Mouse (Mus musculus) testis, adult 2 months (tissue): ENCODE measurements around the gene B3gnt2. TPM values are rescaled to one million over a fixed set of nuclear protein-coding genes. Genes with fewer than 3 reads are reported as not detected.

Experiments
- H3K27ac ChIP-seq: fragments of 200-500 bp; 2 replicates; pipeline ENCODE4 v1.5.1; 2012; ENCODE audit warnings: low read depth, low read length; ENCODE audit not compliant: control insufficient read depth, insufficient read depth
- H3K27me3 ChIP-seq: fragments of 200-500 bp; 2 replicates; pipeline ENCODE4 v1.6.1; 2012; ENCODE audit warnings: mild to moderate bottlenecking, low read length, moderate library complexity; ENCODE audit not compliant: control insufficient read depth, insufficient read depth
- H3K36me3 ChIP-seq: fragments of 200-500 bp; 2 replicates; pipeline ENCODE4 v1.6.1; 2012; ENCODE audit warnings: mild to moderate bottlenecking, low read length; ENCODE audit not compliant: control insufficient read depth, insufficient read depth
- H3K4me1 ChIP-seq: fragments of 200-500 bp; 2 replicates; pipeline ENCODE4 v1.6.1; 2012; ENCODE audit warnings: low read length; ENCODE audit not compliant: control insufficient read depth, insufficient read depth
- H3K4me3 ChIP-seq: fragments of 200-500 bp; 2 replicates; pipeline ENCODE4 v1.5.1; 2012; ENCODE audit warnings: low read depth, mild to moderate bottlenecking, low read length, moderate library complexity, mixed read lengths; ENCODE audit not compliant: control insufficient read depth
- CTCF ChIP-seq: fragments of 200-500 bp; IDR thresholded peaks from 2 replicates; pipeline ENCODE4 v1.5.1; 2012; ENCODE audit warnings: low read depth, mild to moderate bottlenecking, inconsistent platforms, low read length, moderate library complexity; ENCODE audit not compliant: control insufficient read depth, insufficient read depth, insufficient replicate concordance
- POLR2A ChIP-seq: fragments of 200-500 bp; IDR thresholded peaks from 2 replicates; pipeline ENCODE4 v1.6.1; 2012; ENCODE audit warnings: low read depth, mild to moderate bottlenecking, inconsistent platforms, low read length, moderate library complexity; ENCODE audit not compliant: control insufficient read depth
- polyA plus RNA-seq: library from polyadenylated mRNA; depleted of rRNA; stranded (reverse); fragments of >200 nt; gene quantifications from 2 replicates; pipeline ENCODE4 v1.2.3, GENCODE M21; 2012

B3gnt2 gene
- polyA plus RNA-seq, 1 experiment: 1.2 TPM

- TF ChIP-seq CTCF: no peak
- no peak for TF ChIP-seq POLR2A
- no peaks in the 10 kb centered on the region for H3K27me3 ChIP-seq
- no peak overlapping the region for H3K27ac ChIP-seq
- H3K4me1 ChIP-seq: no peaks in the 10 kb centered on the region
- H3K4me3 ChIP-seq: no peak overlapping the region
- H3K36me3 ChIP-seq: no peaks in the 10 kb centered on the region
These were observed 19.8 kb upstream of the B3gnt2 start for GRCm38 (mm10) chr11:22880383-22881172.

DNA sequence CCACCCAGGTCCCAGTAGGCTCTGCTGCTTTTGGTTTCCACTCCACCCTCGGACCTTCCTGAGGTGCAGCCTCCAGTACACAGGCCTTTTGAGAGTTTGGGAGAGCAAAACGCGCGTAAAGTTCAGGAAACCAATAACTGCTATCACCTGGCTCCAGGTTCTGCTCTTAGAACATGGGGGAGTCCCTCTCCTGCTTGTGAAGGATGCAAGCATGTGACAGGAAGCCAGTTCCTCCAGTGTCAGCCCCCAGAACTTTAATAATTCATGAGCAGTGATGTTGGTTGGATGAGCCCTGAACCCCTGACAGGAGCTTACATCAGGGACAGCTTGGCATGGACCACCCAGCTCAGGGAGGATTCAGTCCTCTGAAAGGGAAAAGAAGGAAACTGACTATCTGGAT is 18.9 kb upstream of the B3gnt2 start:
- TF ChIP-seq CTCF: no peak
- no peak for TF ChIP-seq POLR2A
- Histone ChIP-seq H3K27me3 (no peaks in the 10 kb centered on the region), H3K4me1 (no peaks in the 10 kb centered on the region), H3K36me3 (no peaks in the 10 kb centered on the region), H3K27ac (no peak overlapping the region), H3K4me3 (no peak overlapping the region)

GRCm38 (mm10) chr11:22876680-22877330 is 16.0 kb upstream of the B3gnt2 start:
- no peak overlapping the region for H3K4me3 ChIP-seq
- no peaks in the 10 kb centered on the region for H3K36me3 ChIP-seq
- H3K4me1 ChIP-seq: peaks cover 4% of the 10 kb centered on the region
- H3K27ac ChIP-seq: peak overlapping the region; percentile 3; the same call in 1 of the 2 replicates
- TF ChIP-seq CTCF: no peak
- no peak for TF ChIP-seq POLR2A
- H3K27me3 ChIP-seq: no peaks in the 10 kb centered on the region

DNA sequence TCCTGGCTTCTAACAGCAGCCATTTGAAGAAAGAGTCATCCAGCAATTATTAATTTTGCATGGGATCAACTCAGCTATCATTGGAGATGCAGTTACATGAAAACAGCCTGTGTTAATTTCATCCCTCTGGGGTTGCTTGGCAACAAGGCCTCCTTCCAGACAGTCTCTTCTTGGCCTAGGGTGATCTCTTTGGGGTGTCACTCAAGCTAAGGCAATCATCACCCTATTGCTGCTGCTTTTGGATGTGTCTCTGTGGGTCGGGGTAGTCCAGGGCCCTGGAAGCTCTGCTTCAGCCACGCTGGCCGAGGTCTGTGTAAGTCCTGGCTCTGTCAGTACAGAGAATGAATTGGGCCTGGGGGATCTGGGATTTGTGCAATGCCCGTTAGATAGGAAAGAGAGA is 14.5 kb upstream of the B3gnt2 start:
- no peaks in the 10 kb centered on the region for H3K27me3 ChIP-seq
- TF ChIP-seq POLR2A (no peak), CTCF (no peak)
- H3K27ac ChIP-seq: no peak overlapping the region
- no peaks in the 10 kb centered on the region for H3K36me3 ChIP-seq
- H3K4me3 ChIP-seq: no peak overlapping the region
- H3K4me1 ChIP-seq: peaks cover 4% of the 10 kb centered on the region

DNA sequence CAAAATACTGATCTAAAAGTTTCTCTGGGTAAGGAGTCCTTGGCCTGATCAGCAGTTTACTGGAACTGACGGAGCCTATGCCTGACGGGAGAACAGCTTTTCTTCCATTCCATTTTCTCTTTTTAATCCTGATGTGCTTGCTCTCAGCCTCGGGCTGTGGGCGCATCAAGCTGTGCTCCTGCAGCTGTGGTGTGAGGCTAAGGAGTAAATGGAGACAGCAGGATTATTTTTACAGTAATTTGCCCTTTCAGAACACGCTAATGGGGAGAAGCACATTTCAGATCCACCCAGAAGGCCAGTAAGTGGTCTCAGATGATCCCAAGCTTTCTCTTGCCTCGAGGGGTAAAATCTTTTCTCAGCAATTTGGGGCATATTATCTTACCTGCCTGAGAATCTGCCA is 14.0 kb upstream of the B3gnt2 start:
- no peak for TF ChIP-seq POLR2A
- no peak for TF ChIP-seq CTCF
- Histone ChIP-seq H3K4me1 (peaks cover 4% of the 10 kb centered on the region), H3K27me3 (no peaks in the 10 kb centered on the region), H3K36me3 (no peaks in the 10 kb centered on the region), H3K4me3 (no peak overlapping the region), H3K27ac (0 out of 2 replicates have a peak overlapping the region, but pooled peaks have one; percentile 27)

DNA sequence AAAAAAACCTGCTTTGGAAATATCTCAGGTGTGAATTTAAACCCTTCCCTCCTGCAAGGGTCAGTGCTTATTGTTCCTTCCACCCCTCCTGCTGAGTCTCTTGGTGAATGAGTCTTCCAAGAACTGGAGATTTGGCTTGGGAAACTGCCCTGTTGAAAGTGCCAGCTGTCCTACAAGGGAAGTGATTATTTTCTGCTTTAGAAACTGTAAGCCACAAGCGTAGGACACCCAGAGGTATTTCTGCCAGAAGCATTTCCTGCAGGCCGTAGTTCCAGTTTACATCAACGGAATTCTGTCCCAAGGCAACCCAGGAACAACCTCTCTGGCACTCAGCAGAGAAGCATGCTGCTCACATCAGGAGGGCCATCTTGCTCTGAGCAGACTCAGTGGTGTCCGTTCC is 12.6 kb upstream of the B3gnt2 start:
- H3K4me3 ChIP-seq: no peak overlapping the region
- H3K27ac ChIP-seq: peak overlapping the region; percentile 73
- no peaks in the 10 kb centered on the region for H3K27me3 ChIP-seq
- H3K4me1 ChIP-seq: peaks cover 4% of the 10 kb centered on the region
- no peaks in the 10 kb centered on the region for H3K36me3 ChIP-seq
- no peak for TF ChIP-seq POLR2A
- no peak for TF ChIP-seq CTCF

DNA sequence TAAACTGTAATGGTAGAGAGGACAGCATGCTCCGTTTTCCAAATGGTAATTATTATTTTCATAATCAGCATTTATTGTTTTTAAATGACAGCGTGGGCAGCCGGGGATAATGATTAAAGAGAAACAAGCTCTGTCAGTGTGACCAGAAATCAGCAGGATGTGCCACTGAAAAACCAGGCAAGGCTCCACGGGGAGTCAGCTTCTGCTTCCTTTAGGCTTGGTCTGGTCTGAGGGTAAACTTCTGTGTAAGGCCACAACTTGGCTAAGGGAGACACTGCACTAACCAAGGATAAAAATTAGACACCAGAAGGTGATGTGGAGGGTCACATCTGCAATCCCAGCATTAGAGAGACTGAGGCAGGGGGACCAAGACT is 11.5 kb upstream of the B3gnt2 start:
- TF ChIP-seq POLR2A (no peak), CTCF (no peak)
- peaks cover 4% of the 10 kb centered on the region for H3K4me1 ChIP-seq
- H3K27ac ChIP-seq: peak overlapping the region; percentile 45
- no peaks in the 10 kb centered on the region for H3K27me3 ChIP-seq
- H3K4me3 ChIP-seq: no peak overlapping the region
- H3K36me3 ChIP-seq: no peaks in the 10 kb centered on the region
